ENCODE assay signal across 25 mouse cellular contexts in the genomic region with DNA sequence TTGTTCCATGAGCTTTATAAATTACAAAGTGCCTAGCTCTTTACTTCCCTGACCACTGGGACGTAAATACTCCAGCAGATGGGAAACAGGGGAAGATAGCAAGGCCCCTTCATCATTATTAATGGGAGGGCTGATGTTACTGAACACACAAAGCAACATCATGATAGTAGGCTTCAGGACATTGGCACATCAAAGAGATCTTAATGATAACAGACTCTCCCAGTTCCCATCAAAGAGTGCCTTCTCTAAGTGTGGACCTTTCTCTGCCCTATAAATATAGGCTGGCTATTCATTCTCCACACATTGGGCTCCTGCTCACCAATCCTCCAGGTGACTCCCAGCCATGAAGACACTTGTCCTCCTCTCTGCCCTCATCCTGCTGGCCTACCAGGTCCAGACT. TPM values are rescaled to one million over a fixed set of nuclear protein-coding genes. Genes with fewer than 3 reads are reported as not detected.
"Had no signal": no experiment of that assay in that cellular context is flagged by ENCODE, and none has a peak within 500 bp of the region (broad histone marks: within the 10 kb centered on the region; RNA-seq: fewer than 3 reads in every experiment).

TSS of gene Defa22 (plus strand) at position 301 of the 400 bp plus-strand sequence.

RNA-seq across cellular contexts. Expression of gene Defa22, which starts in this region (rescaled TPM):
- polyA plus RNA-seq: heart, embryonic 10.5 days; heart, embryonic 11.5 days; heart, embryonic 12.5 days; heart, embryonic 13.5 days; heart, embryonic 14.5 days; heart, embryonic 15.5 days; heart, postnatal 0 days; hindbrain, embryonic 10.5 days; hindbrain, embryonic 11.5 days; hindbrain, embryonic 12.5 days; hindbrain, embryonic 13.5 days; hindbrain, embryonic 14.5 days; hindbrain, embryonic 15.5 days; hindbrain, embryonic 16.5 days; hindbrain, postnatal 0 days; inflammation-experienced regulatory T-cells, adult 6 months; intestine, embryonic 14.5 days; intestine, embryonic 15.5 days; intestine, embryonic 16.5 days; intestine, postnatal 0 days; kidney, adult 2 months; kidney, embryonic 14.5 days; kidney, embryonic 15.5 days; kidney, embryonic 16.5 days; kidney, postnatal 0 days had no signal
